Mouse (Mus musculus) thymus, postnatal 10 days (tissue): ENCODE data around the gene Skint1.
"Not testable (repeated sequence)": the region's sequence is repeated elsewhere in the genome, so short reads cannot be mapped to it uniquely, and the experiment has no call there.

ENCODE experiments used
- DNase-seq, 2 experiments: peaks; one replicate each; pipeline ENCODE4 v3.0.0; 2021; ENCODE audit warnings: low spot score in 2 of 2

The Skint1 gene

DNA sequence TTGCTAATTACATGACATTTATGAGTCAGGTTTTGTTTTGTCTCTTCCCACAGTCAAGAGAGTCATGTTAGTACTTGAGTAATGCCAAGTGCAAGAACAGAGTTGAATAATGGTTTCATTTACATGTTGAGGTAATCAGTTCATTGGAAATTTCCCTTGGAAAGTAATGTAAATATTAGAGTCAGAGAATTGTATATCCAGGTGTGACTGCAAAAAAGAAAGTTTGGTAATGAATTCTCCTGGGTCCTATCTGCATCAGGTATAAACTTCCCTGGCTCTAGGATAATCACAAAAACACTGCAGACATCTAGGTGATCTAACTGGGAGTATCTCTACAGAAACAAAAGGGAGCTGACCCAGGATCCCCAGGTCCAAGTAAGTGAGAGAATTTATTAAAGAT is at the start of gene Skint1:
Skint1 (plus strand) TSS at position 301 of the 400 bp plus-strand sequence.
- no peak for DNase-seq

DNA sequence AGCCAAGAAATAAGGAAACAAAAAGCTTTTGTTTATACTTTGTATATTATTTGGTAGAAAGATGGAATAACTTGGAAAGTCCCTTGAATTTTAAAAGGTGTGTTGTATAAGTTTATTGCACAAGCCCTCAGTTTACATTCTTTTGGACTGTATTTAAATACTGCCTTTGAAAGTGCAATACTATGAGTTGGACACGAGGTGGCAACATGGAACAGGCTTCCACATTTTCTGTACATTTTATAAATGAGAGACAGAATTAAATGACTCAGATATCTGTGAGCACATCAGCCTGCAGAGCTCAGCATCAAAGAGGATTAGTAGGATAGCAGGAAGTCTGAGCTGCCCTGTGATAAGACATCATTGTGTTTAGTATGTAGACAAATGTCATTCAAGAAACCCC is 44.8 kb upstream of the Skint1 start:
- no peak for DNase-seq

GRCm38 (mm10) chr4:111963241-111963640 is 42.8 kb upstream of the Skint1 start:
- not testable (repeated sequence) for DNase-seq

- no peak for DNase-seq
Observed at GRCm38 (mm10) chr4:111963669-111964068, 42.4 kb upstream of the Skint1 start.

- no peak for DNase-seq
Observed at GRCm38 (mm10) chr4:111972623-111973022, 33.4 kb upstream of the Skint1 start, which contains the start of gene Skint7. Gene Skint7, plus strand, starts transcription at chr4:111972923.

GRCm38 (mm10) chr4:112071716-112072115 is 65.6 kb downstream of the Skint1 start, which contains the start of gene Skint4:
Gene Skint4, plus strand, starts transcription at chr4:112072016.
- no peak for DNase-seq
